Mouse (Mus musculus) frontal cortex, adult (tissue): ENCODE results near the gene Oit1.

Experiments used
- ATAC-seq: cut with Nextera tagmentation; 2 replicates; pipeline ENCODE4 v1.9.2; 2017; ENCODE audit warnings: mild to moderate bottlenecking, moderate library complexity, mixed read lengths; ENCODE audit not compliant: low TSS enrichment

Gene Oit1

GRCm38 (mm10) chr14:8300281-8300680 is 78.3 kb downstream of the Oit1 start:
- no peak for ATAC-seq
